Mouse (Mus musculus): ENCODE data around the gene Olfr1480.

The Olfr1480 gene

DNA sequence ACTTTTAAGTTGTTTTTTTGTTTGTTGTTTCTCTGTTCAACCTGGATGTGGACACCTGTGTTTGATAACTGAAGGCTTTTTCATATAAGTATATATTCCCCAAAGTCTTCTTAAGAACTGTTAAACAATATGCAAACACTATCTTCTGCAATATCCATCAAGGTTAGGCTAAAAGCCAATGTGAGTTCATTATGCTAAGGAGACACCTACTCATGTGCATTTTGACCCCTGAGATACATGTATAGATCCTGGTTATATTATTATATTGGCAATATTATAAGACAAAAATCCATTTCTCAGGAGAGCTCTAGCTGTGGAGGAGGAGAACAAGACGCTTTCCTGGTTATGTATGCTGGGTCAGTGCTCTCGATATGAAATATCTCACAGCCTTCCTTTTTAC, at the start of gene Olfr1480:
TSS of gene Olfr1480 (plus strand) at position 301 of the 400 bp plus-strand sequence.
- no peak for DNase-seq

GRCm38 (mm10) chr19:13480096-13480495, 47.6 kb upstream of the Olfr1480 start, which contains the start of gene Olfr1475:
TSS of gene Olfr1475 (minus strand) at chr19:13480196.
- no peak for DNase-seq

- DNase-seq, result no peak
Measured at GRCm38 (mm10) chr19:13500246-13500645, 27.5 kb upstream of the Olfr1480 start, which contains the start of gene Olfr1477. TSS of gene Olfr1477 (plus strand) at chr19:13500546.
